Mouse (Mus musculus) cerebellum, adult 8-10 months (tissue): Measurements from ENCODE around the gene Aim2.
"Not testable (repeated sequence)": the region's sequence is repeated elsewhere in the genome, so short reads cannot be mapped to it uniquely, and the experiment has no call there.

Experiments used
- DNase-seq: peaks from one replicate; pipeline ENCODE4 v3.0.0; 2022

Aim2 gene

DNA sequence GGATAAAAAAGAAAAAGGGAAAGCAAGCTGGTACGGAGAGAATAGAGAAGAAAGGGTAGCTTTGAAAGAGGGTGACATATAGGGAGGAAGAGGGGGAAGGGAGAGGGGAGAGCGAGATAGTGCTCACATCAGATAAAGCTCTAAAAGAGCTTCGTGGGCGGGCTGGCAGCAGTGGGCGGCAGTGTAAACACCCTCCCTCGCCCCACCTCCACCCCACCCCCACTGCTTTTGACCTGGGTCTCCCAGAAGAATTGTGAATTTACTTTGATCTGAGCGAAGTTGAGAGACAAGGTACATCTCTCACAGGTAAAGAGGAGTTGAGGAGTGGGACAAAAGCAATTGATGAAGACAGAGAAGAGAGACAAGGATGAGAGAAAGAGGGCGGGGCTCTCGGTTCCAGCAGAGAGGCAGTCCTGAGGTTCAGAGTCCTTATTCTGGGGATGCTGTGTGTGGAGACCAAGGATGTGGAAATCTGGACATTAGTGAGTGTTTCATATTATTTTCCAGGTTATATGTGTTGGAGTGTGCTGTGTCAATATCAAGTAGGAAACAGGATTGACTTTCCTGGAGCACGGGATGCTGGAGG is at the start of gene Aim2:
TSS of gene Aim2 (plus strand) at position 508 of the 586 bp plus-strand sequence.
- DNase-seq = no peak

DNA sequence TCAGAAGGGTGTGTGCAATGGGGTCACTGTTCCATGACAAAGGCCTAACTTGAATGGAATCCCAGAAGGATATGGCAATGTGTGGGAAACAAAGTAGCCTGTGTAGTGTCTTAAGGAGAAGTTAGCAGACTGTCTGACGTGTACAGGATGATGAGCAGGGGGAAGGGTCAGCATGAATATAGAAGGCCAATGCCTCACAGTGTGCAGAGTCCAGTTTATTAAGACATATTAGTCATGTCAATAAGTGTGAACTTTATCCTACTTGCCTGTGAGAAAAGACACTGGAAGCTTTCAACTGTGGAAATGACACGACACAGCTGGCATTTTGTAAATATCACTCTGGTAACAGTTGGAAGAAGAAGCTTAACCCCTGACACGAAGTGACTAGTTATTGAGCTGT is 47.9 kb upstream of the Aim2 start:
- DNase-seq = not testable (repeated sequence)

DNA sequence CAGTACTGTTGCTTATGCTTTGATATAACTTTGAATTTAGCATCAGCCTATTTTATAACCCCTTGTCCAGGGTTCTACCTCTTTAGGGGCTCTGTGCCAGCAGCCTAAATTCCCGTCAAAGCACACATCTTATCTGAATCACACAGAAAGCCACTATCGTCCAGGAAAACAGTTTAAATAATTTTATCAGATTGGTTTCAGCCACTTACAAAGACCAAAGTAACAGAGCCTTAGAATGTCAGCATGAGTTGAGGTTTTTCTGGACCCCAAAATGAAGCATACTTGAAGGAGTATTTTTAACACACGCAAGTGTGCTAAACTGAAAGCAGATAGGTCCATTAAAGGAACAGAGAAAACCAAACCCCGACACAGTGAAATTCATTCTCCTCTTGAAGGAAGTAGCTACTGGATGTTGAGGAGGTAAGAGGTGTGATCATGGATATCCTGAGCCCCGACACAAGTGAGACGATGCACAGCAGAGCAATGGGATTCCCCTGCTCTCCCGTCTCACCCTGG is 37.1 kb upstream of the Aim2 start:
- DNase-seq = not testable (repeated sequence)

DNA sequence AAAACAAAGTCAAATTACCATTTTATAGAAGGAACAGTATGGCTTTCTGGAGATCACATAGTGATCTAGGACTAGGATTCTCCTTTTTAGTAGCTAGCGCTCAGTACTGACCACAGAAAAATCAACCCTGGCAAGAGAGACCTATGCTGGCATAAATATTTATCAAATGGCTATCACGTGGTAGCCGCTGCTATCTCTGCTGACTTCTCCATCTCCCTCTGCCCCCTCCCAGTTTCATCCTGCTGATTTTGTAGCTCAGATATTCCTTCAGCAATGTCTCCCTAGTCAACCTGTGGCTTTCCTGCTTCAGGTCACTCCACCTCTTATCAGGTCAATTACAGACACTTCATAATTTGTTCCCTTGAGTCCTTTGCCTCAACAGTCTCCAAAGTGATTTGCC is 35.0 kb upstream of the Aim2 start:
- no peak for DNase-seq

DNA sequence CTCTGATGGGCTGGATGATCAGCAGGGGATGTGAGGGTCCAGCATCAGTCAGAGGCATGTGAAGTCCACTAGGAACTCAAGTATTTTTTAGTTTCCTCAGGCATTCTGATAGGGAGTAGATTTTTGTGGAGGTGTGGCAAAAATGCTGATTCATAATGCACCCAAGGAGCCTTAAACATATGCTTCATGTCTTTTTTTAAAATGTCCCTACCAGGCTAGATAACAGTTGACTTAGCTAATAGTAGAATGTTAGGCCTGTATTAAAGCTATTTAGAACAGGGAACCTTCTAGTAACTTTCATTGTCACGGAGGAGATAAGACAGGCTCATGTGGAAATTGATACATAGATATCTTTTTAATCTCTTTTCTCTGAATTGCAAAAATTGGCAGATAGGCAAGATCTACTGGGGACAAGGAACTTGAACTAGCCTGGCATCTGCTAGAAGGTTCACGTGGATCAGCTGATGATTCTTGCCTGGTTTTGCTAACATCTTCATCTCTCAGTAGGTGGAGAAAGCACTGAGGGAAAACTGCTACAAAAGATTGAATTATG is 32.7 kb upstream of the Aim2 start:
- no peak for DNase-seq

DNA sequence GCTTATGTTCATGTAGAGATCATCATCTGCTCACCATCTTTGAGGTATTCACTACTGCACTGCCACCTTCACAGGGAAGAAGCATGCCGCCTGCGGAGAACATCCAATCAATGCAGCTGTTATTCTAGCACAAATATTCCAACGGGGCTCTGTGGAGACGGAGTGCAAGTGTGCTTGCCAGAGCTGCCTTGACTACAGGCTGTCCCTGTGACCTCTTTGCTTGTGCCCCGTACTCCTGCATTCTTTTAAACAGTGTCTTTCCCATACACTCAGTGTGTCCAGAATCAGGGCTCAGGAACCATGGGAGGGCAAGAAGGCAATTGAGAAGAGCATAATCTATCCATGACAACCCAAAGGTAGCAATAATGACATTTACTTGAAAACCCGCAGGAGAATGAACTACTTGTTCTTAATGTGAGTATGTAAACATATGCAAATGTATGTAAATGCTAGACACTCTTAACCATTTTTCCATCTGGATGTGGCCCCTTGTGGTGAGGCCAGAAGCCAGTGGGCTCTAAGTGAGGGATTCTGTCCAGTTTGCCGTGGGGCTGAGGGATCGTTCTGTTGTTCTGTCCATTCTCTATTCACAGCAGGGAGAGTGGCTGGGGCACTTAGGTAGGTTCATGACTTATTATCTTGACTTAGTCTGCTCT is 29.0 kb upstream of the Aim2 start:
- DNase-seq = no peak

DNA sequence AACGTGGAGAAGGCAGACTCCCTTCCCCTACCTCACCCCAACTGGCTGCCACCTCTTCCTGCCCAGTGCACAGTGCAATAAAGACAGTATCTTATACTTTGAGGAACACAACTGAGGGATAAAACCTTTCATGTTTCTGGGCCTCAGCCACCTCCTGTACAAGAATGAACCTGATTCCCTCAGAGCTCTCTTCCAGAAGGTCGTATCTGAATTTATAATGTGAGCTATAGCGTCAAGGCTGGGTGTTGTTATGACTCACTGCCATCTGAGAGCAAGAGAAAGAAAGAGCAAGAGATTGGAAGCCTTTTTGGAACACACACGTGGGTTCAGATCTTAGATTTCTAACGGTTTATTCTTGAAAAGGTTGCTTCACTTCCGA is 28.4 kb upstream of the Aim2 start:
- DNase-seq = no peak

DNA sequence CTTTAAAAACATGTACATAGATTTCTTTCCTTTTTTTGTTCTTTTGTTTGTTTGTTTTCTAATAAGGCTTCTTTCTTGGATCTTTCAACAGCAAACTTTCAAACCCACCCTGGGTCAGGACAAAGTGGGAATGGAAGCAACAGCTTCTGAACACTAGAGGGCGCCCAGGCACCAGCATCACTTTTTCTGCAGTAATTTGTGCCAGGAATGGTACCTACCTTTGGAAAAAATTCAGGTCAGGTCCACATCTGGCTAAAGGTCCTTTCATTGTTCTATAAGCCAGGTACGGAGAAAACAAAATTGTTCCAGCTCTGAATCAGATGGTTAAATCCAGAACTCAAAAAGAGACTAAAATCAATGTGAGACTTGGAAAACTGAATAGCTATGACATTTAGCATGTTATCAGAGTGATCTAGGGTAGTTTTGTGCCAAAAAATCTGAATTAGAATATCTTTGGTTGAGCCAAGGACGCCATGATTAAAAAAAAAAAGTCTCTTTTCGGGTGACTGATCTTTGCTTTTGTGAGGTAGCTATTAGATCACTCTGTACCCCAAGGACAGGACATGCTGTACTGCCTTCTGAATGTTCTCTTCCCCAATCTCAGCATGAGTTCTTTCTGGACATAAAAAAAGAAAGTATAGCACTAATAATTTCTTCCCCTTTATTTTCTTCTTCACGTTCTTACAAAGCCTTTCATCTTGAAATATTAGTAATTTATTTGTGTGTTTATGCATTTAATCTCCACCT is 26.7 kb upstream of the Aim2 start:
- DNase-seq = peak; percentile 63

DNA sequence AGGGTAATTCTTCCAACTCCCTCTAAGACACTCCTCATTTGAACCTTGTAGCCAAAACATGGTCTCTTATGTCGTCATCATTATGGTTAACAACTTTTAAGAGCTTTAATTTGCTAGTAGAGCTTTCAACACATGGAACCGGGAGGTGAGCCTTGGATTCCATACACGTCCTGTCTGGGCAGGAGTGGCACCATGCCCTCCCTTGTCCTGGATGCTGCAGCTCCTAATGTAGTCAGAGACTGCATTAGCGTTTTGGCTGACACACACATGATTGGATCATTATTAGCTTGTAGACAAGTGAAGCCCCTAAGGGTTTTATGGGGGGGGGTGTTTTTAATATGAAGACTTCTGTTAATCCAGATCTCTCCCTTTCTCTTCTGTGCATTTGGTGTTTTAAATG is 25.7 kb upstream of the Aim2 start:
- DNase-seq = no peak

DNA sequence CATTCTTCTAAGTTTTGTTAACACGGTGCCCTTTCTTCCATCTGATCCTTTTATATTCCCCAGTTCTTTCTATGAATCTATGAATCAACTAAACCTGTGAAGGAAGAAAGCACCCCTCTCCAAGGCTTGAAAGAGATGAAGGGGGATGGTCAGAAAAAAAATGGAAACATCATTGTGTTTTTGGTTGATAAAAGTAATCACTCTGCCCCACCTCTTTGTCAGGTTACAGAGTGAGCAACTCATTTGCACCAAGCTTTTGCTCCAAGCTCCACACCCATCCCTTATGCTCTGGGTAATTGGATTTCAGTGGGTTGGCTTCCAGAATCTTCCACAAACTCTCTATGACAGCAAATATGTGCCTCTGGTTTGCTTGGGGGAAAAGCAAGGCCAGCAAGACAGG is 25.3 kb upstream of the Aim2 start:
- DNase-seq = no peak

DNA sequence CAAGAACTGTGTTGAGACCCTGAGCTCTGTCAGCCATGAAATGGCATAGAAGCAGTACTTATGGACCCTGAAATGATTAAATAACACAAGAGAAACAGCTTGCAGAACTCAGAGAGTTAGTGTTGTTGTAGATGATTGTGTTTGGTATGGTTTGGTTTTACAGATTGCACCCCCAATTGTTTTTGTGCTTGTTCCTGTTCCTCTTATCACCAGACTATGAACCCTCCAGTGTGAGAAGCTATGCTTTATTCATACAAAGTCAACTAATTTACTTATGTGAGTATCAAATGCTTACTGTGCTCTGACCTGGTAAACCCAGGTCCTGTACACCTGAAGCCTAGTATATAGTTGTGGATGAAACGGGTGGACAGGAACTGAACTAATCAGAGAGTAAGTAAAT is 24.1 kb upstream of the Aim2 start:
- DNase-seq = no peak

DNA sequence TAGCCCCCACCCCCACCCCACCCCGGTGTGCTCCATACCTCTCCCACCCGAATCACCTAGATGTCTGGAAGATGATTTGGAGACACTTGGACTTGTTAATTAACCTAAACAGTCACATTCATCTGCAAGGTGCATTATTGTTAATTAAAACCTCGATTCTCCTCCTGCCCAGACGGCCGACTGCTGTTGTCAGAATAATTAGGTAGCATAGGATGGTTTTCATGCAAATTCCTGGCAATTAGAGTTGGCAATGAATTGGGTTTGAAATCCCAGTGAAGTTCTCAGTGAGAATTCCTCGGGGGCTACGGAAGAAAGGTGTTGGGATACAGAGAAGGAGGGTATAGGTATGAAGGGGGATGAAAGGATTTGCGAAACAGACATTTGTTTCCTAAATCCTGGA is 22.2 kb upstream of the Aim2 start:
- DNase-seq = no peak

DNA sequence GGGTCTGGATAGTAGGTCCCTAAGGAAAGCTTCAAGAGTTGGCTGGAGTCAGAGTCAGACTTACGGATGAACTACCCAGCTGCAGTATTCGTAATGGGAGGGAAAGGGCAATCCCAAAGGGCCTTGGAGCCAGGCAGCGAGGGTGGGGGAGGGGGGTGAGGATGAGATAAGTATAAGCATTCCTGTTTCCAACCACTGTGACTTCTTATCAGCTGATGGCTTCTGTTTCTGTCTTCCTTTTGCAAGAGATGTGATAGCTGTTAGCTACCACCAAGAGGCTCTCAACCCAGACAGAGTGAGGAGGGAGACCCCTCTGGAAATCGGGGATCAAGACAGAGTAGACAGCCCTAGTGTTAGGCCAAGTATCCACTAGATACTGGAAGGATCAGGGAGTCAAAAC is 21.5 kb upstream of the Aim2 start:
- no peak for DNase-seq

DNA sequence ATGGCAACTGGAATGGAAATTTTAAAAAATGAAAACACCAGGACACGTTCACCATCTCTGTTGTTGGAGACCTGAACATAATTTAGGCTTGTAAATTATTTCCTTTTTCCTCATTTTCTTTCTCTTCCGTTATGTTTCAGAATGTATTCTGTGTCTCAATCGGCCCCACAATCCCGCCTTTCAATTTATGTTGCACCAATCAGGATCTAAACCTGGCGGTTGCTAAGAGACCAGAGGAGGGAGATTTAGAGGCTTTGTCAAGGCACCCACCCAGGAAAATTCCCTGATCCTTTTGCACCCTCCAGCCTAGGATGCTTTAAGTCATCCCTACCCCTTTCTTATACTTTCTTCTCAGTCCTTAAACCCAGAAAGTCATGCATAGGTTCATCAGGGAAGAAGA is 20.9 kb upstream of the Aim2 start:
- no peak for DNase-seq

DNA sequence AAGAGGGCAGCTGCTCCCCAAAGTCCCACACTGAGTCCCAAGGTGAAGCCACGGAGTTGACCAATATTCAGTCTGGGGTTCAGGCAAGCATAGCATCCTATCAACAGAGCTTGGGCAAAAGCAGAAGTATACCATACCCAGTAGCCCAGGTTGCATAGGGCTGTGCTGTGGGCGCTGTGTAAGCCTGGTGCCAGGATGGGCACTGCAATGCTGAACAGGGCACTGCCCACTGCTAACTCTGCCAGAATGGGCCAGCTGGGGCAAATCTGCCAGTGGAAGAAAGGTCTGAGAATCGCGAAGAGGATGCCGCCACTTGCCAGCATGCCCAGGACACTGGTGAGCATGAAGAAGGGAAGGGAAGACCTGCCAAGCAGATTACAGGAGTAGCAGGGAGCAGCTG is 18.3 kb upstream of the Aim2 start:
- no peak for DNase-seq

DNA sequence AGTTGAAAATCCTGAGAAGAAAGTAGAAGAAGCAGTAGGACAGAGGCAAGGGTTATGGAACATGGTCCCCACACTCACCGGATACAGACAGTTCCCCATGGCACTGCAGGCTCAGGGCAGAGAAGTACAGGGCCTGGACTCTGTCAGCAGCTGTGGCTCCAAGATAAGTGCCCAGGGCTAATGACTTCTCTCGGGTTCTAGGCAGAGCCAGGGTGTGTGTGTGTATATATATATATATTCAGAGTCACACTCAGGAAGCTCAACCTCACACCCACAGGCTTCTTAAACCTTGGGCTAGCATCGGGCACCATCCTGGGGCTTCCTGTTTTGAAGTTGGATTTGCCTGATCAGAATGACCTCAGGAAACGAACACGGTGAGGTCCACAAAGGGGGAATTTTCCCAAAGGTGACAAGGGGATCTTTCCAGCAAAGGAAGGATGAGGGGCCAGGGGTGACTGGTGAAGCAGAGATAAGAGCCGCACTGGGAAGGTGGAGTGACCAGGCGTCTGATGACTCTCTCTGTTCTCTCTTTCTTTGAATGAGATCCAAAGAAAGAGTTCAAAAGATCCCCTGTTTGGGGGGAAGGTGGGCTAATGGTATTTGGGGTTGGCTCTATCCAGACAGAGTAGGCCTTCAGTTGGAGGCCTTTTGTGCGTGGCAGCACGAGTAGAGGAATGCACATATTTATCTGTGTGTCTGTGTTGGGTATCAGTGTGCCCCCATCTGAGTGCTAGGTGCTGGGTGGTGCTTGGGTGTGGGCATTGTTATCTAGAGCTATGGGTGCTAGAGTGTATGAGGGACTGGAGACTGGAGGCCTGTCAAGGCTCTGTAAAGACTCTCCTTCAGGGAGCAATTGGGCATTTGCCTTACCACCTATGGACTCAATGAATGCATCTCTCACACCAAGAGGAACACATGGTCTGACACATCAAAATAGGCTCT is 17.1 kb upstream of the Aim2 start, which contains the start of gene Ackr1:
TSS of gene Ackr1 (minus strand) at position 439 of the 942 bp plus-strand sequence.
- no peak for DNase-seq

DNA sequence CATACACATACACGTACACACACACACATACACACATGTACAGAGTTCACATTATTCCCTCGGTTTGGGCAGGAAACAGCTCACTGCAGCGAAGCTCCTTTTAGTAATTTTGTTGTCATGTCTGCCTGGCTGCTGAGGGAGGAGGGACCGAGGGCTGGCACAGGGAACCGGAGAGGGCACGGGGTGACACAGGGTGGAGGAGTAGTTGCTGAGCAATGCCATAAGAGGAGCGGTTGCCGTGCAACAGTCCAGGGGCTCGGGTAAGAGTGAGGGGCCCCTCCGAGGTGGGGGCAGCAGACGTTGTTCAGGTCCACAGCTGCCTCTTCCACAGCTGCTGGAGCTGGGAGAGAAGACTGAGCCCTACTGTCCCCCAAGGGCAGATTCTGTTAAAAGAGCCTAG is 14.8 kb upstream of the Aim2 start:
- no peak for DNase-seq

DNA sequence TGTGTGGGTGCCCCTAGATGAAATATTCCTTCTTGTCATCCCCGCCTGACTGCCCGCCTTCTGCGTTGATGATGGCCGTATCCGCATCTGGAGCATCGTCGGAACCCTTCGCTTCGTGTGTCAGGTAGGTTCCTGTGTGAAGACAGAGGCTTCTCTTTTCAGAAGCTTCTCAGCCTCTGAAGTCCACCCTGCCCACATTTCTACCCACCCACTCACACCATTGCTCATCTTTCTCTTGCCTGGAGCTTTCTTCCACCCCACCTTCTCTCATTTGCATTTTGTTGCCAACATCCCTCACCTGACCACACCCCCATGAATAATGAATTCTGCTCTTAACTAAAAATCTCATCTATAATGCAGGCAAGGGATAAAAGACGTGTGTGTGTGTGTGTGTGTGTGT is 13.7 kb upstream of the Aim2 start:
- no peak for DNase-seq

DNA sequence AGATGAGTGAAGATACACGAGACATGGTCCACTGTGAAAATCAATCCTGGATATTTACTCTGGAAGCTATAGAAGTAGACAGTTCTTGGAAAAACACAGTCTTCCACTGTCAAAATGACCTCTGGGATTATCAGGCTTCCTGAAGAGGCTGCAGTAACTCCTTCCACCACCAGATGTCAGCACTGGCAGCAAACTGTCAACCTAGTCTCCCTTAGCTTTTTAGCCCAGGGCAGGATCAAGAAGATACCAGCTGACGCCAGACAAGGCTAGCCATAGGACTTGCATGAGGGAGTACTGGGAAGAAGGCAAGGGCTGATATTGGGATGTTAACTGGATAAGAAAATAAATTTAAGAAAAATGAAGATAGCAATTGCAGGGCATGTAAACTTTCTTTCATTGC is 11.1 kb upstream of the Aim2 start:
- DNase-seq = peak; percentile 80

DNA sequence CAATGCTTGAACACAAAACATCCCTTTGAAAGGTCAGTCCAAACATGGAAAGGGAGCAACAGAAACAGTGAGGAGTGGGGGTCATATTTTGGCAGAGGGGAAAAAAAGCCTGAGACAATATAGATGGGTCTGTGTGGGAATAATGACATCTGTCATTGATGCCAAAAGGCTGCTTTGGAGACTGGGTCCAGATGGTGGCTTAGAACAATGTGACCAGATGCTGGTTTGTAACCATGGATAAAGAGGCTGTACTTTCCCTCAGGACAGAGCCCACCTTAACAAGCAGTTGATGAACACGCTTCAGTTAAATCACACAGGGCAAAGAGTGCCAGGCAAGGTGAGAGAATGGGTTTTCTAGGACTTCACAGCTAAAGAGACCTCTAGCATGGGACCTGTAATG is 8.3 kb upstream of the Aim2 start:
- DNase-seq = no peak

DNA sequence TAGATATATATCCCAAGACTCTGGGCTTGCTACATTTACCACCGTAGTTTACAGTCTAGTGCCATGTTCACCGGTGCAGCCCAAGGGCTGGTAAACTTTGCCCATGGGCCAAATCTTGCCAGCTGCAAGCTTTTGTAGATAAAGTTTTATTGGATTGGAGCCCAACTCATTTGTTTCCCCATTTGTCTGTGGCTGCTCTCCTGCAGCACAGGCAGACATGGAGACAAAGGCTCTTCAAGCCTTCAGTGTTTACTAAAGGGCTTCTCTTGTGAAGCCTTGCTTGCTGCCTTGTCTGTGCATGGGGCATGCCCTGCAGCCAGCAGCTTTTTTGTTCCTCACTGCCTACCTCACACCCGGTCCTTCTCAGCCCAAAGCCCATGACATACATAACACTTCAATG is 6.7 kb upstream of the Aim2 start:
- no peak for DNase-seq

DNA sequence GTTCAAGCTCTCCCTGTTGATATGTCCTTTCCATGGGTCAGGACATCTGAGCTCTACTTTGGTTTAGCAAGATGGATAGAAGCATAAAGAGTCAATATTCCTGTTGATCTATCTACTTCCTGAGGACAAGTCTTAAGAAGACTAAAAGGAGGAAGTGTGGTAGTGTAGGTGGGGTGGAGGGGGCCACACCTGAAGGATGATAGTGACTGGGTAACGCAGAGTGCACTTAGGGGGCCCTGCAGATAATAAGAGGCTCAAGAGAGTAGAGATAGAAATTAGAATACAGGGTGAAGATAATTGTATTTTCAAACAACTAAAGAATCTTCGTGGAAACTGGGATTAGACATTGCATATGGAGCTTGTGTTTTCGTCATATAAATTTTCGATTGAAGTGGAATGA is 5.6 kb upstream of the Aim2 start:
- no peak for DNase-seq

DNA sequence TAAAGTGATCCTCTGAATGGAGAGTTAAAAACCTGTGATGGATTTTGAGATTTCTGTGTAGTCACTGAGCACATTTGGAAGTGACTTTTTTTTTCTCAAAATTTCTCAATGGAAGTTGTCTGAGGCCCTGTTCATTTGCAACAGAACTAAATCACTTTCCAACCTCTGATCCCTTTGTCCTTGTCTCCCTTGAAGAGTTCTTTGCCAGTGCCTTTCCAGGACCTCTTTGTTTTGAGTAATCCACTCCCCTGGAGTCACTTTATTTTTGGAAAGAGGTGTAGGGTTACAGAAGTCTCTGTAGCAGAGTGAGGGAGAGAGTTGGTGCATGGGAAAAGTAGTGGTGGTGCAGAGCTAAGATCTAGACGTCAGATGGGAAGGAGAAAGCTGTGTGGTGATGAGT is 2.2 kb upstream of the Aim2 start:
- DNase-seq = no peak
